8 mouse cellular contexts compared by ENCODE assay signal in the genomic region with DNA sequence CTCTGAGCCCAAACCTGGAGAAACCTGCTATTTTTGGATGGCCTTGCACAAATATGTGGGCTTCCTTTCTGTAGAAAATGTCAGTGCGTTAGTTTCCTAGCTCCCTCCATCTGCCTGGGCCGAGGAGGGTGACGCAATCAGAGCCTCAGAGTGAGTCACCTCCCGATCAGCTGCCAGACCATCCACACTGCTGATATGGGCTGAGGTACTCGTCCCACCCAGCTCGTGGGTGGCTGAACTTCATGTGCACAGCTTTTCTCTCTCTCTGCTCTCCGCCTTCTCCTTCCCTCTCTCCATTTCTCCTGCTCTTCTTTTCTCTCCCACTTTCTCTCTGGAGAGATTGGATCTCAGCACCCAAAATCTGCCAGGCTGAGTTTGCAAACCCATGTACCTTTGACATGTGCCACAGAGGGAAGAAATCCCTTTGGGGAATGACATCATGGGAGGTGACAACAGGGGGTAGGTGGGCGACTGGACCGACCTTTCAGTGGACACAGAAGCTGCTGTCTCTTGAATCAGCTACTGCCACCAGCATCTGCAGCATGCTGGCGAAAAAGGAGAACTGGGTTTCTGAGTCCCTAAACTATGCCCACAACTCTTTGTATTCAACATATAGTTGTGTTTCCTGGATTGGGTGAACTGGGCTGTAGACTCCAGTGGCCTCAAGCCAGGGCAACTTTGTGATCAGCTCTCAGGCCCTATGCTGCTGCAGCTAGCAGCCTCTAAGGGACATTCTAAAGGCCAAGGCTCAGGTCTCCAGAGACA. TPM values are rescaled to one million over a fixed set of nuclear protein-coding genes. Genes with fewer than 3 reads are reported as not detected.
DNase-seq lines count a peak whose midpoint lies in the region; ATAC-seq and TF ChIP-seq lines count a peak whose summit lies in the region.

No protein-coding gene starts in this region.

- intact Hi-C loops in left cerebral cortex, postnatal 10 days (cut with DNase I), result no loop called here

- TF ChIP-seq CTCF in C2C12 (IDR thresholded peaks at IDR 0.05; ENCODE audit: control insufficient read depth, insufficient read depth, insufficient read length), result no peak

- no peaks in the 10 kb centered on the region for H3K36me3 ChIP-seq in C2C12 (ENCODE audit: control insufficient read depth, insufficient read depth)

- H3K4me3 ChIP-seq in C2C12 (ENCODE audit: insufficient read depth, poor library complexity, severe bottlenecking), result no peak overlapping the region

- peak; percentile 79 for DNase-seq in adrenal gland, postnatal 25 days
- peak; percentile 74 to 85 for DNase-seq in heart, adult 9 months (ENCODE audit: low spot score in 2 of 2)
- peak; percentile 35 to 64 for DNase-seq in left cerebral cortex, postnatal 10 days (ENCODE audit: extremely low spot score in 1 of 2, low spot score in 2 of 2)
- no peak for DNase-seq in cerebellum, adult 11 months
- no peak for DNase-seq in cerebellum, adult 8-10 months
- DNase-seq in retina, postnatal 1 day, result no peak

- no peak overlapping the region for H3ac ChIP-seq in C2C12 (ENCODE audit: control insufficient read depth, insufficient read length, low read depth)

- H3K79me2 ChIP-seq in C2C12 (ENCODE audit: control insufficient read depth, insufficient read depth), result no peaks in the 10 kb centered on the region

- no peaks in the 10 kb centered on the region for H3K27me3 ChIP-seq in C2C12 (ENCODE audit: control insufficient read depth, insufficient read depth, insufficient read length)

- peak; percentile 72 for ATAC-seq in neutrophil, adult 5-6 weeks (ENCODE audit: extremely low read depth, insufficient number of reproducible peaks, low FRiP score, poor library complexity, severe bottlenecking)

- H3K79me3 ChIP-seq in C2C12 (ENCODE audit: low read depth), result no peaks in the 10 kb centered on the region

TF ChIP-seq in C2C12, 6 proteins besides CTCF, POLR2A, EP300 and RAD21:
- TF ChIP-seq CEBPB (IDR thresholded peaks at IDR 0.05; ENCODE audit: low read depth), result peak; percentile 97
- TF ChIP-seq MAX (IDR thresholded peaks at IDR 0.05), result no peak
- no peak for TF ChIP-seq MYOG (IDR thresholded peaks at IDR 0.05; ENCODE audit: control insufficient read depth, extremely low read depth, insufficient read length)
- TF ChIP-seq USF1 (IDR thresholded peaks at IDR 0.05; ENCODE audit: low read depth), result no peak
- peak; percentile 66 for TF ChIP-seq FOSL1 (IDR thresholded peaks at IDR 0.05; ENCODE audit: insufficient read depth, low read length, poor library complexity, severe bottlenecking)
- peak; percentile 65 for TF ChIP-seq MYOD1 (IDR thresholded peaks at IDR 0.05; ENCODE audit: control insufficient read depth, insufficient read length, low read depth)

RNA-seq across cellular contexts. Expression of gene Smad3, which starts 36.1 kb away (rescaled TPM):
- 6.3 TPM for polyA plus RNA-seq in C2C12 (2012; fragmentation: generic; extraction: Trizol)
- 36.2 and 46.0 TPM in 2 replicates for total RNA-seq in adrenal gland, postnatal 25 days (2021)
- 10 to 100 TPM; 15.4 to 15.6 TPM for total RNA-seq in left cerebral cortex, postnatal 10 days (2021)
- 28.1 and 28.7 TPM in 2 replicates for total RNA-seq in neutrophil, adult 5-6 weeks (2017)

Comparison
In these comparisons a context has a peak if more than half of its experiments do, and no peak if none do; other contexts are left out.
1. DNase-seq: peak in adrenal gland, postnatal 25 days (single experiment), heart, adult 9 months (2 of 2) and left cerebral cortex, postnatal 10 days (2 of 2); none in cerebellum, adult 11 months (single experiment), cerebellum, adult 8-10 months (single experiment) and retina, postnatal 1 day (single experiment).